Mouse (Mus musculus) R1 (cell line): ENCODE data around the gene Pnma1.

Experiments
- DNase-seq: peaks from one replicate; pipeline ENCODE4 v3.0.0-alpha.2; 2018; ENCODE audit warnings: low read depth, low spot score

Gene Pnma1

GRCm38 (mm10) chr12:84147954-84148621, at the start of gene Pnma1:
Gene Pnma1, minus strand, starts transcription at chr12:84148489.
- peak; percentile 94 for DNase-seq

DNA sequence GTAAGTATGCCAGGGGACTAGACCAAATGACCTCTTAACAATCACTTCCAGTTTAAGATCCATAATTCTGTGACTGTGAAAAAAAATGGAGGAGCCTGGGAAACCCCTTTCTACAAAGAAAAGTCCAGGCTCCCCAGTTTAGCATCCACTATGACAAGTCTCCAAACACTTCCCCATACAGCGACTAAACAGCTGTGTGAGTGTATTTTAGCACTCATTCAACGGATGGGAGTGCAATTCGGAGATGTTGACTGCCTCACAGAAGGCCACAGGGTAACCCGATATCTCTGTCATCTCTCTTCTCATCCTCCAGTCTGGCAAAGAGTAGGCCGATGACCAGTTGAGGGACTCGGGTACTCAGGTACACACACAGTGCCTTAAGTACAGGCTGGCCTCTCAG, 46.9 kb upstream of the Pnma1 start:
- no peak for DNase-seq

DNA sequence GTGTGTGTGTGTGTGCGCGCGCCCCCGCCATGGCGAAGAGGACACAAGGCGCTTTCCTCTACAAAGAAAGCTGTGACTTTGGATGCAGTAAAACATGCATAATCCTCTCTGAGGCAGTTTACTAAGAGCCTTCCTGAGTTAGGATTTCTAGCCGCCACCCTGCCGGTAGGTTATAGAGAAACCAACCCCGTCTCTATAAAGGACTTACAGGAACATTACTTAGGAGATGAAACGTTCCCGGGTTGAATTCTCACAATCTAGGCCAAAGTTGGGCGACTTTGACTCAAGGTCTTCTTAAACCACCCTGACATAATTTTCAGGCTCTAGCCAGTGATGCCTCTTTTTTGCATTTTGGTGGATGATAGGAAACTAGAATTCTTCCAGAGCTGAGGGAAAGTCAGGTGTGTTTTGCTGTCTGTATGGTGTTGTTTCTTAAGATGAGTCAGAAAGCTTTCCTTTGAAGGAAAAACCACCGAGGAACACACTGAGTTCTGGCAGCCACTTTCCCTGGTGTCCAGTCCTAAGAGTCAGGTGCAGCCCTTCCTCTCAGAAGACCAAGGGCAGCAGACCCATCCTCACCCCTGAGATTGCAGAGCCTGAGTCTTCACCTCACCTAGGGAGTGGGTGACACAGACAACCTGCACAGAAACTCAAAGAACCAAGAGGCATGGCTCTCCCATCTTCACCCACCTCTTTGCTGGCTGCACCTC, 46.3 kb upstream of the Pnma1 start:
- DNase-seq, result no peak

DNA sequence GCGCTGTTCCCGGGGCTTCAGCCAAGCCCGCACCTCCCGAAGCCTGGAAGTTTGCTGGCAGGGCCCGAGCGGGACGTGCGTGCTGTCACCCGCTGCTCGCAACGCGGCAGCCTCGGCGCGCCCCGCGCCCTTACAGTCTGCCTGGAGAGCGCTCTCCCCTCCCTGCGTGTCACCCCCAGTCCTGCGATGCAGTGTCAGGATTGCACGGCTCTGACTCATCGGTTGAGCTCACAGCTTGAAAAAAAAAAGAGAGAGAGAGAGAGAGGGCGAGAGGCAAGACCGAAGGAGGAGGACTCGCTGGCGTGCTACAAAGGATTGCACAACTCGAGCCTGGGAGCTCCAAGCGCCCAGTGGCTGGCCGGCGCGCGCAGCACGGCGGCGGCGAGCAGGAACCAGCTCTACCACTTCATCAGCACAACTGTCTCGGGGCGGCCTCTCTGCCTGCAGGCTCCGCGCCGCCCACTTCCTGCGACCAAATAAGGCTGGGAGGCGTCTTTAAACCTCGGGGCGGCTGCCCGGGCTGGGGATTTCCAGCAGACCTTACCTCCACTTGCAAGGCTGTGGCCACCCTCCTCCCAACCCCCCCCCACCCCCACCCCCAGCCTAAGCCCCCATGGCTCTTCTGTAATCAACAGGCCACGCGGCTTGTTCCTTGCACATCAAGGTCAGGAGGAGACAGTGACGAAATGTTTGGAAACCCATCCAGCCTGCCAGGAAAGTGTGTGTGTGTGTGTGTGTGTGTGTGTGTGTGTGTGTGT, 45.5 kb upstream of the Pnma1 start:
- peak; percentile 96 for DNase-seq

- DNase-seq, result peak; percentile 73
Observed at GRCm38 (mm10) chr12:84192741-84193641, 44.7 kb upstream of the Pnma1 start.

GRCm38 (mm10) chr12:84192280-84192679, 44.0 kb upstream of the Pnma1 start:
- no peak for DNase-seq

DNA sequence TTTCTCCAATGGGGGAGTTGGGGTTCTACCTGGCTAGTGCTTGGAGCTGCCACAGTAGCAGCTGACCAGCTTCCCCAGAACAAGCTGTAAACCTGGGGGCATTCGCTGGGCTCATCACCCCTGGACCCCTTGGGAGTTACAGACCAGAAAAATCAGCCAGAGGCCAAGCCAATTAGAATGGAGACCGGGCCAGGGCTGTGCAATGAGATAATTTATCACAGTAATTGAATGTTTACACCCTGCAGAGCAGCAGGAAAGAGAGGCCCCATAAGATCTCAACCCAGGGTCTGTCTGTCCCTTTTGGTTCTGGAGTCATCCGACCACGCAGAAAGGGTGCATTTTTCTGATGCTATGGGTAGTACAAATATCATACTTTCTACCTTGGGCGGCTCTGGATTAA, 43.5 kb upstream of the Pnma1 start:
- no peak for DNase-seq

- no peak for DNase-seq
Observed at GRCm38 (mm10) chr12:84191190-84191589, 42.9 kb upstream of the Pnma1 start.

DNA sequence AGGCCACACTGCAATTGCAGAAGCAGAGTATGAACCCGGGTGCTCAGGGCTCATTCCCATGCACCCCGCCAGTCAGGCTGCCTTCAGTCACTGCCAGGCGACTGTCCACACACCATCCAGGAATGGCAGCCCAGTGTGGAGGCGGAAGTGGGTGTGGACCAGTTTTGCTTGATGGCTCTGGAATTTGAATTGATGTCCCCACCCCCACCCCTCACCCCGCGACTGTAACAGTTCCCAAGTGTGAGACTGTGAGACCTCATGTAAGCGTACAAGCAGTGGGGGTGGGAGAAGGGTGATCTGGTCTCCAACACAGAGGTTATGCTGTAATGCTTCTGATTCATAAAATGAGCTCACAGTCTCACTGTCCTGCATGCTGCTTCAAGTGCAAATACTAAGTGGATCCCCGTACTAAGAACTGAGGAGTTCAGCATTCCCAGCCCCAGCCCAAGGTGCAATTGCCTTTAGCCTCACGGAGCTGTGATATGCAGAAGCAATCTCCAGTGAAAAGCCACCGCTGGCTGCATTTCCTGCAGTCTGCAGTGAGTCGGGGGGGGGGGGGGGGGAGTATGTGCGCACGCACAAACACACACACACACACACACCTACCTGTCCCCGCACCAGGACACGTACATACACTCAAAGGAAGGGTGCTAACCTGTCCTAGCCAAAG, 42.0 kb upstream of the Pnma1 start:
- DNase-seq, result peak; percentile 91

- DNase-seq, result no peak
Observed at GRCm38 (mm10) chr12:84188881-84189444, 40.7 kb upstream of the Pnma1 start.

DNA sequence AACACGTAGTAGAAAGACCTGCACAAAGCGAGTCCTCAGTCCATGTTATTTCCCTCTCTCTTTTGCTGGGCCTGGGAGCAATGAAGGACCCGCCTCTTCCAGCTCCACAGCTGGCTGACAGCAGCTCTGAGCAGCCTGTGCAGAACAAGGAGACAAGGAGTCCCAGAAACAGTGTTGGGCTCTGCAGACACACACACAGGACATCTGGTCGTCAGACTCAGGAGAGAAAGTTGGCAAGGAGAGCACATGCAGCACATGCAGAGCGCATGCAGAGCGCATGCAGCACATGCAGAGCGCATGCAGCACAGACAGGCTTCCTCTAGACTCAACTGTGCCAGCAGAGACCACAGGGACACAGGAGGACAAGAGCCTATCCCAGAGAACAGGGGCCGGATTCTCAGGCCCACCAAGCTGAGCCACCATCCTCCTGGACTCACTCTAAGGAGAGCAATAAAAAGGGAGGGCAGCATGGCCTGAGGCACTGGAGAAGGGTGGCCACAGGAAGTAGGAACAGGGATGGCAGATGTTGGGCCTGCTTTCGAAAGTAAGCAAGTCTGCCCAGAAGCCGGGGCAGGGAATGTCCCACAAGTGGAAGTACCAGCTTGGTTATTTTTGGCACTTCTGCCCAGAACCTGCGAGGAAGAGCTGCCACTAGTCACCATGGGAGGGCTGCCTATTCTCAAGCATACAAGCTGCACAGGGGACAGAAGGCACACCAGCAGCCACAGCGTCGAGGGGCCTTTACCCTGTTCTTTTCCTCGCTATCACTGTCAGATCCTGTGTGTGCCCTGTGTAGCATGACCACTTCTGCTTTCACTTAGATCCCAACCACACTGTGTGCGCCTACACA, 39.7 kb upstream of the Pnma1 start:
- no peak for DNase-seq

DNA sequence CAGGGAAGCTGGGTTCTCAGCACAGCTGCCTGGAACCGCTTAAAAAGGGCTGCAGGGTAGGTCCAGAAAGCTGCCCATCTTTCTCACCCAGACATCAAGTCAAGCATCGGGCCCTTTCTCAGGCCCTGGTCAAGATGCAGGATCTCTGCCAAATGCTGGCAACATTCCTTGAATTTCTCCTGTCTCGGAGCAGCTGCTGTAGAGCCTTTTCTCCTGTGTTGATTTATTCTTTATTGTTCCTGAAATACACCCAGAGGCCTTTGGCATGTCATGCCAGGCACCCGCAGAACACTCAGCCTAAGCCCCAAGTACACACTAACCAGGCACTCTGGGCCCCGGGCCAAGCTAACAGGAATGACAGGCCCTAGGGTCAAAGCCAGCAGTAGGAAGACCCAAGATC, 38.7 kb upstream of the Pnma1 start:
- DNase-seq, result no peak

GRCm38 (mm10) chr12:84186536-84186935, 38.2 kb upstream of the Pnma1 start:
- peak; percentile 90 for DNase-seq

GRCm38 (mm10) chr12:84185547-84185946, 37.3 kb upstream of the Pnma1 start:
- no peak for DNase-seq

- no peak for DNase-seq
Observed at GRCm38 (mm10) chr12:84184979-84185378, 36.7 kb upstream of the Pnma1 start.

DNA sequence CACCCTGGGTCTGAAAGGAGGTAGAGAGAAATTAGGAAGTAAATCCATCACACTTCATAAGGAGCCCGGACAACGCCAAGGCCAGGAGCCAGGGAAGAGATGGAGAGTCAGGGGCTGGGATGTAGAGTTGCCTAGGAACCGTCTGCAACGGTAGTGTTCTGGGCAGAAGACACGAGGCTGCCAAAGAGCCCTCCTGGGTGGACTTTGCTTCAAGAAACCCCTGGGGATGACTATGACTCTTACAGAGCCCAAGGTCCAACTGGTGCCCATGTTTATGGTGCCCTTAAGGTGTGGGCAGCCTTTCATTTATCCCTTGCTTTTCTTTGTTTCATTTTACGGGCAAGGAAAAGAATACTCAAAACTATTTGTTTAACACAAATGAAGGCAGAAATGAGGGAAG, 33.7 kb upstream of the Pnma1 start:
- no peak for DNase-seq

- DNase-seq, result no peak
Observed at GRCm38 (mm10) chr12:84180701-84181435, 32.6 kb upstream of the Pnma1 start.

DNA sequence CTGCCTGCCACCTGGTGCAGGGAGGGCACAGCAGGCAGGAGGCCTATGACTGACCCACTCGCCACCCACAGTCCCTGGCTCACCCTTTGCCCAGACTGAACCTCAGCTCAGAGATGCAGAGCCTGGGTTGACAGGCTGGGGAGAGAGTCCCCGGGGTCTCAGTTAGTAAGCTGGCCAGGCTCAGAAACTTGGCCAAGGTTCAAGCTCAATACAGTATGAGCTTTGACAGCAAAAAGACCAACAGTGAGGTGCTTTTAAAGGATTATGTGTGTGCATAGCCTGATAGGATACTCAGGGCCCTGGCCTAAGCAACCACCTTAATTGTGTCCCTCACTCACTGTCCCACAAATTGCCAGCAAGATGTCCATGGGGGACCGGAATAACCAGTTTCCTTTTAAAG, 31.8 kb upstream of the Pnma1 start:
- DNase-seq, result no peak
